Mouse (Mus musculus) lung, postnatal 14 days (tissue): ENCODE data around the gene Celsr1.
"Not testable (repeated sequence)": the region's sequence is repeated elsewhere in the genome, so short reads cannot be mapped to it uniquely, and the experiment has no call there.

Experiments
- DNase-seq: peaks from one replicate; pipeline ENCODE4 v3.0.0; 2021

The Celsr1 gene

GRCm38 (mm10) chr15:86064191-86064849, 30.7 kb upstream of the Celsr1 start:
- DNase-seq = no peak

GRCm38 (mm10) chr15:86061848-86062481, 28.4 kb upstream of the Celsr1 start:
- no peak for DNase-seq

GRCm38 (mm10) chr15:86061221-86061620, 27.6 kb upstream of the Celsr1 start:
- DNase-seq = no peak

- DNase-seq = no peak
These were observed 27.0 kb upstream of the Celsr1 start for GRCm38 (mm10) chr15:86060581-86060980.

- DNase-seq = no peak
These were observed 26.3 kb upstream of the Celsr1 start for GRCm38 (mm10) chr15:86059835-86060380.

- DNase-seq = no peak
These were observed 25.6 kb upstream of the Celsr1 start for GRCm38 (mm10) chr15:86058931-86059834.

- peak; percentile 87 for DNase-seq
These were observed 24.9 kb upstream of the Celsr1 start for GRCm38 (mm10) chr15:86058394-86058915.

GRCm38 (mm10) chr15:86057908-86058307, 24.3 kb upstream of the Celsr1 start:
- DNase-seq = no peak

- no peak for DNase-seq
These were observed 23.8 kb upstream of the Celsr1 start, which contains the start of gene Gramd4 for GRCm38 (mm10) chr15:86057413-86057812. Gene Gramd4, plus strand, starts transcription at chr15:86057695.

- no peak for DNase-seq
These were observed 22.7 kb upstream of the Celsr1 start for GRCm38 (mm10) chr15:86056221-86056760.

- not testable (repeated sequence) for DNase-seq
These were observed 21.3 kb upstream of the Celsr1 start for GRCm38 (mm10) chr15:86054861-86055260.

- DNase-seq = peak; percentile 86
These were observed 20.4 kb upstream of the Celsr1 start for GRCm38 (mm10) chr15:86053890-86054536.

GRCm38 (mm10) chr15:86051878-86052478, 18.4 kb upstream of the Celsr1 start:
- DNase-seq = no peak

GRCm38 (mm10) chr15:86051152-86051551, 17.6 kb upstream of the Celsr1 start:
- no peak for DNase-seq

GRCm38 (mm10) chr15:86050170-86050743, 16.7 kb upstream of the Celsr1 start:
- DNase-seq = no peak

- no peak for DNase-seq
These were observed 15.9 kb upstream of the Celsr1 start for GRCm38 (mm10) chr15:86049510-86049909.

- DNase-seq = no peak
These were observed 8.8 kb upstream of the Celsr1 start for GRCm38 (mm10) chr15:86042364-86042763.

- DNase-seq = no peak
These were observed 7.8 kb upstream of the Celsr1 start for GRCm38 (mm10) chr15:86041421-86041820.

GRCm38 (mm10) chr15:86038802-86039201, 5.2 kb upstream of the Celsr1 start:
- DNase-seq = peak; percentile 77

GRCm38 (mm10) chr15:86035913-86036312, 2.3 kb upstream of the Celsr1 start:
- DNase-seq = no peak

- no peak for DNase-seq
These were observed 1.3 kb upstream of the Celsr1 start for GRCm38 (mm10) chr15:86034781-86035360.
